Mouse (Mus musculus): ENCODE measurements around the gene Naa38. TPM values are rescaled to one million over a fixed set of nuclear protein-coding genes. Genes with fewer than 3 reads are reported as not detected.
"Not testable (repeated sequence)": the region's sequence is repeated elsewhere in the genome, so short reads cannot be mapped to it uniquely, and the experiment has no call there.

Gene Naa38
- total RNA-seq (2021), result 10 to 100 TPM; 60.2 to 63.9 TPM

- intact Hi-C loops (cut with DNase I), result not testable (repeated sequence)
- DNase-seq, result peak; percentile 89
These were observed at the start of gene Naa38, which contains the start of gene Cyb5d1 for GRCm38 (mm10) chr11:69395235-69395633. Naa38 (plus strand) TSS chr11:69395487. Cyb5d1 (minus strand) TSS chr11:69395631.

DNA sequence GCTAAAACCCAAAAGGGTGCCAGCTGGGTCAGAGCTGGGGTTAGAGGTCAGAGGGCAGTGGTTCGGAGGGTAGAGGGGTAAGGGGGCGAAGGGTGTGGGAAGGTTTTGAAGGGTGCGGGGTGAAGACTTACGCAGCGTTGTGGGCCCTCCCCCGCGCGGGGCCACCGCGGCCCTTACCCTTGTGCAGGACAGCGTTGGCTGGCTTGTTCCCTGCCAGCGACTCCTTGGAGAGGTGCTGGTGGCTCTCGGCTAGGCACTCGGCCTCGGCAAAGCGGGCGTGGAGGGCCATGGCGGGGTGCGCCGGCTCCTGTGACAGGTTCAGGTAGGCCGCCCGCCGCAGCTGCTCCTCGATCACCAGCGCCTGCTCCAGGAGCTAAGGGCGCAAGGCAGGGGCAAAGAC, 48.8 kb upstream of the Naa38 start:
- no peak for DNase-seq
- intact Hi-C loops (cut with DNase I), result no loop called here

GRCm38 (mm10) chr11:69356544-69356943, 38.7 kb upstream of the Naa38 start:
- no peak for DNase-seq
- intact Hi-C loops (cut with DNase I), result no loop called here

DNA sequence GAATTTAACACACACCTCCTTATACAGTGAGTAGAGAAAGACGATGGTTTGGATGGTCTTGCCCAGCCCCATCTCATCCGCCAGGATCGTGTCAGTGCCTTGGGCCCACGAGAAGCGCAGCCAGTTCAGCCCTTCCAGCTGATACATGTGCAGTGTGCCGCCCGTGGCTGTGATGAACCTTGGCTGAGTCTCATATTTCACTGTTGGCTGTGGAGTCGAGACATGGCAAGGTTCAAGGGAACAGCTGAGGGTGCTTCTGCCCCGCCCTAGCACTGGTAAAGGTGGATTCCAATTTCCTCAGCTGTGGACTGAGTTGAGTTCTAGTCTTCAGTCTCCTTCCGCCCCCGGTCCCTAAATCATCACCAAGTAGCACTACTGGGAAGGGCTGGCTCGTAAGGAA, 37.6 kb upstream of the Naa38 start:
- DNase-seq, result no peak
- intact Hi-C loops (cut with DNase I), result no loop called here

- peak; percentile 44 for DNase-seq
- intact Hi-C loops (cut with DNase I), result no loop called here
These were observed 33.3 kb upstream of the Naa38 start for GRCm38 (mm10) chr11:69362021-69362420.

DNA sequence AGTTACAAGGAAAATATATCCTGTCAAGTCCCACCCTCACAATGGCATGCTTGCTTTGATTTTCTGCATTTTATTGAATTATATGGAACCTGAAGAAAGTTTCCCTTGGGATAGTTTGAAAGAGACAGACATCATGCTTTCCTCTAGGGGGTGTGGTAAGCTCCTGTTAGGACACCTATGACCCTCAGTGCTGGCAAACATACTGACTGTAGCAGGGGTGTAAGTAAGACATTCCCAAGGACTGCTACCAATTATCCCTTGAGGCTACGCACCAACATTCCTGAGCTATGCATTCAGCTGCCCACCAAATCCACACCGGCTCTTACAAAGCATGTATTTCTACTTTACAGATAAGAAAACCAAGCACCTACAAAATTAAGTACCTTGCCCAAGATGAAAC, 32.8 kb upstream of the Naa38 start:
- no peak for DNase-seq

GRCm38 (mm10) chr11:69364376-69364775, 30.9 kb upstream of the Naa38 start:
- intact Hi-C loops (cut with DNase I), result no loop called here
- DNase-seq, result no peak

More for the DNA sequence above, 32.8 kb upstream of the Naa38 start:
- intact Hi-C loops (cut with DNase I), result no loop called here

- intact Hi-C loops (cut with DNase I), result no loop called here
- DNase-seq, result peak; percentile 99
These were observed 30.4 kb upstream of the Naa38 start for GRCm38 (mm10) chr11:69364910-69365309.

- no peak for DNase-seq
- intact Hi-C loops (cut with DNase I), result no loop called here
These were observed 29.6 kb upstream of the Naa38 start for GRCm38 (mm10) chr11:69365722-69366121.

- intact Hi-C loops (cut with DNase I), result no loop called here
- DNase-seq, result peak; percentile 98
These were observed 29.0 kb upstream of the Naa38 start for GRCm38 (mm10) chr11:69366157-69366854.

DNA sequence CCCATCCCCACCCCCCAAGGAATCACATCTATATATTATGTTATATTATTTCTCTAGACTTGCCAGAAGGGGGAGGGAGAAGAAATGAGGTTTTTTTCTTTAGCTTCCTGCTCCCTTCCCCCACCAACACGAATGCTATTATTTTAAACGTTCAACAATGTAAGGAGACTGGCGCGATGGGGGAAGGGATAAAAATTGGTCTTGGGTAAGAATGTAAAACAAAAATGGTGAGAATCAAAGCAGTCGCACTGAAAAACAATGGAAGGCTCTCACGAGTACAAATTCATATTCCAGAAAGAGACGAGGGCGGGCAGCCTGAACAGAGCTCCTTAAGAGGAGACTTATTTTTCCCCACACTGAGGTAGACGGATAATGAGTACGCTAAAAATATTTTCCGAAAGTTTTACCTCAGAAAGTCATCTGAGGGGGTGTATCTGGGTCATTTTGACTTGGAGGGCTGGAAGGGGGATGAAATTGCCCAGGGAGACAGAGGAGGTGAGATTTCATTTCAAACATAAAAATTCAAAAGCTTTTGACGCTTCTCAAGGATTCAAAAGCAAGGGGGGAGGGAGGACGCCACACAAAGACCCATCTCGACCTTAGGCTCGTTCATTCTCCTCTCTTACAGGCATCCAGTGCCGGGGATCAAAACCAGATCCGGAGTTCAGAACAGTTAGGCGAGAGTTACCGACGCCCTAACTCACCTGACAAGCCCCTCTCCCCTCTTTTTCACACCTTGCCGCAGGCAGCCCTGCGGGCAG, 28.3 kb upstream of the Naa38 start:
- intact Hi-C loops (cut with DNase I), result no loop called here
- DNase-seq, result no peak

DNA sequence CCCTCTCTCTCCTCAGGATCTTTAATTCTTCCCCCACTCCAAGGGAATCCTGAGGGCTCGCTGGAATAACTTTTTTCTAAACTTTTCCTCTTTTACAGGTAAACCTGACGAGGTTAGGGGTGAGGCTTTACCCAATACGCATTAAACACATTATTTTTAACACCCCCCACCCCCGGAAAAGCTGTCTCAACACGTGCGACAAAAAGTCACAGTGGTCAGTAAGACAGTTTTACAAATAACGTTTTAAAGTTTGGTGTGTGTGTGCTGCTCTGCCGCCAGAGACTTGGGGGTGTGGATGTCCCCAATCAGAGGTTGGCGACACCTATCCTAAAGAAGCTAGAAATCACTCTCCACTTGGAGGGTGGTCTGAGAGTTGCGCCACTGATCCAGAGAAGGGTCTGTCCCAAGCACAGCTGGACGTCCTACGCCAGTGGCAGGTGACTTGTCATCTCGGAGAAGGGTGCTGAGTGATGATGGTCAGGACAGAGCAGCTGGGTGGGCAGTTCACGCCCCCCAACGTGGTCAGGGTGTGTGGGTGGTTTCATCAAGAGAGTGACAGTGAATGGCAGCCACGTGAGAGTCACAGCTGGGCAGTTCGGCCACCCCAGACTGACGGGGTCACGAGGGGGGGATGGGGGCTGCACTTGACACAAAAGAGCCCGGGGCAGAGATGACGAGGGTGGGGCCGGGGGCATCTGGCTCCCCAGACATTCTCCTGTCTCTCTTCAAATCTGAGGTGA, 27.5 kb upstream of the Naa38 start:
- no peak for DNase-seq
- intact Hi-C loops (cut with DNase I), result no loop called here

- peak; percentile 50 for DNase-seq
- intact Hi-C loops (cut with DNase I), result no loop called here
These were observed 26.7 kb upstream of the Naa38 start for GRCm38 (mm10) chr11:69368356-69369214.

GRCm38 (mm10) chr11:69369215-69369989, 25.9 kb upstream of the Naa38 start, which contains the start of gene Chd3:
Chd3 (minus strand) TSS chr11:69369406.
- DNase-seq, result no peak
- intact Hi-C loops (cut with DNase I), result no loop called here

DNA sequence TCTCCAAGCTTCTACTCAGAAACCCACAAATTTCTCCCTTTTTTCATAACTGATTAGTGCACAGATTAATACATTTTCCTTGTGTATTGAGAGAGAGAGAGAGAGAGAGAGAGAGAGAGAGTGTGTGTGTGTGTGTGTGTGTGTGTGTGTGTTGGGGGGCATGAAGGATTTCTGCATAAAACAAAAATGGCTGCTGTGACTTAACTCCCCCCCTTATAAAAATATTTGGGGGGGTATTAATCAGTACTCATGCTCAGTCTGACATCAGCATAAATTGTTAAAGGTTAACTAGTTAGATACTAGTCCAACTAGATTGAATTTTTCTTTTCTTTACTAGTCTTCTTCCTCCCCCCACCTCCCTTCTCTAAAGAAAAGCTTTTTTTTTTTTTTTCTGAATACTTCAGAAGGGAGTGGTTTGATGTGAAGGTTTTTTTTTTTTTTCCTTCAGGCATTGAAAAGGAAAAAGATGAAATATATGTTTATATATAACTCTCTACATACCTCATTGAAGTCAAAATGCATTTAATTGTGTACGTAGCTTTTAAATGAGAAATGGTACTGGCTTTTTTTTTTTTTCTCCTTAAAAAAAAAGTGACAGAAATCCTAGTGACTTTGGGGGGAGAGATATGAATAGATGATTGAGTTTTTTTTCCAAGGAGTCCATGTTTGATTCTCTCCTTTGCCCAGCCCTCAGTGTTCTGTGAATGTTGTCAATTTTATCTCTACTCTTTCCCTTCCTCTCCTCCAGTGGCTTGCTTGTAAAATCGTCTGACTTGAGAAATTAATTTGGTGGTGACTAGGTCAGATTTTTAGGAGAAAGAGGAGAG, 25.1 kb upstream of the Naa38 start:
- intact Hi-C loops (cut with DNase I), result no loop called here
- no peak for DNase-seq

GRCm38 (mm10) chr11:69370817-69371215, 24.5 kb upstream of the Naa38 start:
- intact Hi-C loops (cut with DNase I), result no loop called here
- no peak for DNase-seq

GRCm38 (mm10) chr11:69371601-69372000, 23.7 kb upstream of the Naa38 start:
- intact Hi-C loops (cut with DNase I), result no loop called here
- no peak for DNase-seq

- intact Hi-C loops (cut with DNase I), result no loop called here
These were observed 23.1 kb upstream of the Naa38 start for GRCm38 (mm10) chr11:69372056-69372779.

More at GRCm38 (mm10) chr11:69372056-69372779, 23.1 kb upstream of the Naa38 start:
- DNase-seq, result peak; percentile 86
